Mouse (Mus musculus): ENCODE results near the gene Setd1b. TPM values are rescaled to one million over a fixed set of nuclear protein-coding genes. Genes with fewer than 3 reads are reported as not detected.

Gene Setd1b
- total and polyA plus RNA-seq, 3 experiments = 3.0 to 23.5 TPM; not detected in 1

DNA sequence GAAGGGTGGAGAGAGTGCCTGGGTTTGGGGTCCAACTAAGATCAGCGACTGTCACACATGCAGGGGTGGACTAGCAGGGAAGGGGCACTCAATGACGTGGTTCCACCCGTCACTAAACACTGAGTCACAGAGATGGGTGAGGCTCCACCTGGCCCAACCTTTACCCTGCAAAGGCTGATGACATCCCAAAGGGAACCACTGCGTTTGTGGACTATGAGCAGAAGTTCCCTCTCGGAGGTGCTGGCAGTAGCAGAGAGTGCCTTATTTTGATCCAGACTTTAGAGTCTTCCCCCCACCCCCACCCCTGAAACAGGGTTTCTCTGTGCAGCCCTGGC lies 11.2 kb upstream of the Setd1b start:
- no peak overlapping the region for H3K27ac ChIP-seq (ENCODE audit: control insufficient read depth, low read depth, low read length)
- peaks cover 15 to 60% of the 10 kb centered on the region in 2 experiments for H3K4me1 ChIP-seq (ENCODE audit: control insufficient read depth in 1 of 2, insufficient read depth in 2 of 2, low read length in 2 of 2)
- no peak overlapping the region for H3K4me3 ChIP-seq (ENCODE audit: control insufficient read depth in 1 of 2, insufficient read depth in 1 of 2, low read depth in 2 of 2, low read length in 2 of 2)
- H3K9ac ChIP-seq (ENCODE audit: control insufficient read depth, low read depth, low read length, poor library complexity, severe bottlenecking) = no peak overlapping the region
- no peaks in the 10 kb centered on the region for H3K79me2 ChIP-seq (ENCODE audit: control insufficient read depth, insufficient read depth, low read length, poor library complexity)
- no peaks in the 10 kb centered on the region for H3K27me3 ChIP-seq (ENCODE audit: control insufficient read depth in 1 of 2, insufficient read depth in 2 of 2, low read length in 2 of 2)
- TF ChIP-seq NELFE (IDR thresholded peaks at IDR 0.05; ENCODE audit: low read depth, low read length) (no peak), CHD1 (IDR thresholded peaks at IDR 0.05; ENCODE audit: low read depth, low read length) (no peak), MAZ (IDR thresholded peaks at IDR 0.05; ENCODE audit: low read depth, low read length) (no peak), MEF2A (IDR thresholded peaks at IDR 0.05; ENCODE audit: extremely low read depth, insufficient replicate concordance, low read depth, low read length, poor library complexity, severe bottlenecking) (no peak), TCF12 (IDR thresholded peaks at IDR 0.05; ENCODE audit: low read depth, low read length) (no peak), MXI1 (IDR thresholded peaks at IDR 0.05; ENCODE audit: low read depth, low read length) (no peak), POLR2AphosphoS2 (IDR thresholded peaks at IDR 0.05; ENCODE audit: low read length) (no peak), NRF1 (IDR thresholded peaks at IDR 0.05; ENCODE audit: insufficient read depth, low read depth, low read length, poor library complexity, severe bottlenecking) (no peak), EP300 (IDR thresholded peaks at IDR 0.05; ENCODE audit: low read depth in 1 of 2, low read length in 2 of 2) (no peak), RAD21 (IDR thresholded peaks at IDR 0.05; ENCODE audit: low read depth, low read length) (no peak), POLR2AphosphoS5 (IDR thresholded peaks at IDR 0.05; ENCODE audit: borderline replicate concordance, low read depth, low read length) (no peak), CHD2 (IDR thresholded peaks at IDR 0.05; ENCODE audit: low read length) (no peak), HCFC1 (IDR thresholded peaks at IDR 0.05; ENCODE audit: low read depth, low read length) (no peak), ZC3H11A (IDR thresholded peaks at IDR 0.05; ENCODE audit: low read depth, low read length) (no peak), POLR2A (IDR thresholded peaks at IDR 0.05; ENCODE audit: control insufficient read depth in 1 of 2, insufficient read depth in 1 of 2, low read depth in 1 of 2, low read length in 2 of 2, poor library complexity in 1 of 2) (no peak), MYB (IDR thresholded peaks at IDR 0.05; ENCODE audit: low read depth, low read length) (no peak), ZMIZ1 (IDR thresholded peaks at IDR 0.05; ENCODE audit: low read depth, low read length) (no peak), JUND (IDR thresholded peaks at IDR 0.05; ENCODE audit: low read depth, low read length) (no peak), SIN3A (IDR thresholded peaks at IDR 0.05; ENCODE audit: low read length) (no peak)
- DNase-seq (ENCODE audit: low read depth, low spot score) = no peak
- no peaks in the 10 kb centered on the region for H3K9me3 ChIP-seq (replicated peaks; ENCODE audit: insufficient read depth, low read length)
- H3K36me3 ChIP-seq (ENCODE audit: control insufficient read depth in 1 of 2, insufficient read depth in 2 of 2, low read length in 2 of 2) = peaks cover 0 to 53% of the 10 kb centered on the region in 2 experiments; a peak in 2 of 4 replicates

DNA sequence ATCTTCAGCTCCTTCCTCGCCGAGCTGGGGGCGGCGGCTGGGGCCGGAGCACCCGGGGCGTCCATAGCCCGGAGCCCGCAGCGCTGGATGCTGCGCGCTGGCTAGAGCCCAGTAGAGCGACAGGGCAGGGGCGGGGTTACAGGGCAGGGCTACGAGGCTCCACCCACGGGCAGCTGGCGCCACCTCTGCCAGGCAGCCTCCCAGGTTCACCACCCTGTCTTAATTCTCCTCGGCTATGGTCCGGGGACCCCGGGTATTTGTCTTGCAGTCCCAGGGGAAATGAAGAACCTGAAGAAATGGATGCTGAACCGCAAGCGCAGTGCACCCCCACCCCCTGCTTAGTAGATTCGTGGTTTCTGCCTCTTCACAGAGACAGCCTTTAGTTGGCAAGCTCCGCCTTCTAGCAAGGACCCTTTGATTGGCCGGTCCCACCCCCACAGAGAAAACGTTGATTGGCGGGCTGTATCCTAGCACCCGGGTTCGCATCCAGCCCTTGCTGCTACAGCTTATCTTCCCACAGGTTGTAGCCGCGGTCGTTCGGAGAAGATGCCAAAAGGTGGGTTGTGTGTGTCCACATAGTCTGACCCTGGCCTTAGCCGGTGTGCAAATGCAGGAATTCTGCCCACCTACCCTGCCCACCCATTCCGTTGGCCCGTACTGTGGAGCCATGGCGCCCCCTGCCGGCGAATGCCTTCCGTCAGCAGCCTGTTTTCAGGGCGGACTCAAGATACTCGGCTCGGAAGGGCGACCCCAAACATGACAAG lies 9.5 kb upstream of the Setd1b start, which contains the start of gene Rhof:
Gene Rhof, minus strand, starts transcription at position 385 of the 764 bp plus-strand sequence.
- H3K4me3 ChIP-seq (ENCODE audit: control insufficient read depth in 1 of 2, insufficient read depth in 1 of 2, low read depth in 2 of 2, low read length in 2 of 2) = peak within 1 kb of the TSS; percentile 54 to 56
- DNase-seq (ENCODE audit: low read depth, low spot score) = peak; percentile 96
- peak within 1 kb of the TSS; percentile 52 for H3K27ac ChIP-seq (ENCODE audit: control insufficient read depth, low read depth, low read length)
- H3K9me3 ChIP-seq (replicated peaks; ENCODE audit: insufficient read depth, low read length) = no peaks in the 10 kb centered on the region
- peak within 1 kb of the TSS; percentile 53 for H3K9ac ChIP-seq (ENCODE audit: control insufficient read depth, low read depth, low read length, poor library complexity, severe bottlenecking)
- peaks cover 7 to 55% of the 10 kb centered on the region in 2 experiments for H3K4me1 ChIP-seq (ENCODE audit: control insufficient read depth in 1 of 2, insufficient read depth in 2 of 2, low read length in 2 of 2)
- no peaks in the 10 kb centered on the region for H3K27me3 ChIP-seq (ENCODE audit: control insufficient read depth in 1 of 2, insufficient read depth in 2 of 2, low read length in 2 of 2)
- H3K79me2 ChIP-seq (ENCODE audit: control insufficient read depth, insufficient read depth, low read length, poor library complexity) = peaks cover 11% of the 10 kb centered on the region
- H3K36me3 ChIP-seq (ENCODE audit: control insufficient read depth in 1 of 2, insufficient read depth in 2 of 2, low read length in 2 of 2) = peaks cover 0 to 43% of the 10 kb centered on the region in 2 experiments; a peak in 2 of 4 replicates
- TF ChIP-seq POLR2AphosphoS2 (IDR thresholded peaks at IDR 0.05; ENCODE audit: low read length) (peak; percentile 86), SIN3A (IDR thresholded peaks at IDR 0.05; ENCODE audit: low read length) (peak; percentile 34; the same call in 1 of the 2 replicates), POLR2AphosphoS5 (IDR thresholded peaks at IDR 0.05; ENCODE audit: borderline replicate concordance, low read depth, low read length) (no peak), MAZ (IDR thresholded peaks at IDR 0.05; ENCODE audit: low read depth, low read length) (0 out of 2 replicates have a peak, but pooled peaks have one; percentile 45), ZNF384 (IDR thresholded peaks at IDR 0.05; ENCODE audit: low read depth, low read length) (0 out of 2 replicates have a peak, but pooled peaks have one; percentile 24), ZC3H11A (IDR thresholded peaks at IDR 0.05; ENCODE audit: low read depth, low read length) (peak; percentile 59), SMC3 (IDR thresholded peaks at IDR 0.05; ENCODE audit: low read depth, low read length) (peak; percentile 74), UBTF (IDR thresholded peaks at IDR 0.05; ENCODE audit: borderline replicate concordance, insufficient read depth, low read depth, low read length) (0 out of 2 replicates have a peak, but pooled peaks have one; percentile 48), MAX (IDR thresholded peaks at IDR 0.05; ENCODE audit: low read length) (0 out of 2 replicates have a peak, but pooled peaks have one; percentile 10), HCFC1 (IDR thresholded peaks at IDR 0.05; ENCODE audit: low read depth, low read length) (peak; percentile 49), ZMIZ1 (IDR thresholded peaks at IDR 0.05; ENCODE audit: low read depth, low read length) (peak; percentile 64; the same call in 1 of the 2 replicates), CTCF (IDR thresholded peaks at IDR 0.05 in 2 of 3, conservative IDR thresholded peaks at IDR 0.05 in 1 of 3; ENCODE audit: control insufficient read depth in 1 of 3, insufficient read depth in 1 of 3, low read depth in 2 of 3, low read length in 3 of 3, poor library complexity in 1 of 3, severe bottlenecking in 1 of 3) (peak; percentile 80 to 93 (median 86)), POLR2A (IDR thresholded peaks at IDR 0.05; ENCODE audit: control insufficient read depth in 1 of 2, insufficient read depth in 1 of 2, low read depth in 1 of 2, low read length in 2 of 2, poor library complexity in 1 of 2) (peak in 1 of 2 experiments; percentile 60; a peak in 2 of 4 replicates), NRF1 (IDR thresholded peaks at IDR 0.05; ENCODE audit: insufficient read depth, low read depth, low read length, poor library complexity, severe bottlenecking) (0 out of 2 replicates have a peak, but pooled peaks have one; percentile 40), BHLHE40 (IDR thresholded peaks at IDR 0.05; ENCODE audit: borderline replicate concordance, low read depth, low read length) (no peak), GATA1 (IDR thresholded peaks at IDR 0.05; ENCODE audit: low read depth, low read length) (0 out of 2 replicates have a peak, but pooled peaks have one; percentile 25), USF2 (IDR thresholded peaks at IDR 0.05; ENCODE audit: borderline replicate concordance in 1 of 2, insufficient read depth in 1 of 2, low read depth in 1 of 2, low read length in 2 of 2) (no peak)

Measured in MEL (cell line).